Mouse (Mus musculus) G1E (cell line): Measurements from ENCODE around the gene Gpr68. TPM values are rescaled to one million over a fixed set of nuclear protein-coding genes. Genes with fewer than 3 reads are reported as not detected.

Source experiments
- ATAC-seq: 2 replicates; pipeline ENCODE4 v1.8.0; 2016; ENCODE audit warnings: mild to moderate bottlenecking; ENCODE audit not compliant: insufficient number of reproducible peaks, poor library complexity, low FRiP score, severe bottlenecking; ENCODE audit errors: extremely low read depth
- DNase-seq: peaks from one replicate; pipeline ENCODE4 v3.0.0; 2012; ENCODE audit warnings: low spot score
- H3K27me3 ChIP-seq: 2 replicates; pipeline ENCODE4 v1.6.1; 2012; ENCODE audit warnings: mild to moderate bottlenecking, low read length, inconsistent platforms; ENCODE audit not compliant: insufficient read depth
- H3K36me3 ChIP-seq: replicated peaks from 2 replicates; pipeline ENCODE3; 2012; ENCODE audit warnings: mild to moderate bottlenecking, inconsistent platforms
- H3K4me1 ChIP-seq: 2 replicates; pipeline ENCODE4 v1.6.1; 2012; ENCODE audit warnings: low read depth, low read length, inconsistent platforms, mixed read lengths; ENCODE audit not compliant: insufficient read depth
- H3K4me3 ChIP-seq: 2 replicates; pipeline ENCODE4 v1.5.1; 2012; ENCODE audit warnings: low read depth, mild to moderate bottlenecking, inconsistent platforms, low read length, moderate library complexity, mixed read lengths
- H3K9me3 ChIP-seq: replicated peaks from 2 replicates; pipeline ENCODE4 v1.6.1; 2012; ENCODE audit warnings: inconsistent platforms
- CTCF ChIP-seq: IDR thresholded peaks from 2 replicates; pipeline ENCODE4 v1.5.1; 2012; ENCODE audit warnings: low read depth, low read length, inconsistent platforms, mixed read lengths
- GATA1 ChIP-seq: IDR thresholded peaks from 2 replicates; pipeline ENCODE4 v1.6.1; 2012; ENCODE audit warnings: borderline replicate concordance, low read length, inconsistent platforms, mixed read lengths
- GATA2 ChIP-seq: IDR thresholded peaks from 2 replicates; pipeline ENCODE4 v1.6.1; 2012; ENCODE audit warnings: low read depth, low read length, inconsistent platforms, borderline replicate concordance
- POLR2AphosphoS5 ChIP-seq: IDR thresholded peaks from 2 replicates; pipeline ENCODE4 v1.6.1; 2012; ENCODE audit warnings: low read depth, low read length, inconsistent platforms; ENCODE audit not compliant: insufficient replicate concordance
- TAL1 ChIP-seq: conservative IDR thresholded peaks from 2 replicates; pipeline ENCODE4 v1.6.1; 2012; ENCODE audit warnings: low read depth, low read length, inconsistent platforms, mixed read lengths
- polyA plus RNA-seq: library from polyadenylated mRNA; stranded (reverse); fragments of >175 nt; gene quantifications from 2 replicates; pipeline ENCODE4 v1.2.3, GENCODE M21; 2012
- total RNA-seq, 2 experiments: library from RNA; stranded (forward) in 1 of 2; stranded (reverse) in 1 of 2; fragments of 200-1000 nt in 1 of 2; fragments of >200 nt in 1 of 2; fragmentation: Nextera tagmentation in 1 of 2; gene quantifications; 2 replicates each; pipeline ENCODE4 v1.2.3; 2014 to 2017

The Gpr68 gene
- total and polyA plus RNA-seq, 3 experiments, result 0.11 TPM; not detected in 2

DNA sequence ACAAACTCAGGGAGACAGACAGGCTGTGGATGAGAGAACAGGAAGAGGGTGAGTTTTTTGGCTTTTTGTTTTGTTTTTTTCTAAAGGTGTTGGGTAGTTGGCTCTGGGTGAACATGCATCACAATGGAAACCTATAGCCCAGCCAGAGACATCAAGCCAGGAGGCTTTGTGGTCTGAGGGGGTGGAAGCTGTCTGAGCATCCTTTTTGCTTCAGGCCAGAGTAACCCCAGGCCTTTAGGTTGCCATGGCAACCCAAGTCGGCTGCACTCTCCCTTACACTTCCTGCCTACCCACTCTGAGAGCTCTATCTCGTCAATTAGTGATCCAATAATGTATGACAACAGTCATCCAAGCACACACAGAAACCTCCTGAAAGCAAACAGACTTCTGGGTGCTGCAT, 12.5 kb downstream of the Gpr68 start:
- H3K36me3 ChIP-seq, result no peaks in the 10 kb centered on the region
- H3K4me3 ChIP-seq, result no peak overlapping the region
- H3K9me3 ChIP-seq, result no peaks in the 10 kb centered on the region
- H3K4me1 ChIP-seq, result no peaks in the 10 kb centered on the region
- DNase-seq (no peak), ATAC-seq (no peak)
- H3K27me3 ChIP-seq, result peaks cover 42% of the 10 kb centered on the region
- TF ChIP-seq TAL1, result no peak
- TF ChIP-seq CTCF, result no peak
- TF ChIP-seq GATA1, result no peak
- no peak for TF ChIP-seq POLR2AphosphoS5
- TF ChIP-seq GATA2, result no peak

GRCm38 (mm10) chr12:100890548-100890947, 17.4 kb downstream of the Gpr68 start:
- Histone ChIP-seq H3K27me3 (peaks cover 47% of the 10 kb centered on the region), H3K9me3 (no peaks in the 10 kb centered on the region), H3K36me3 (no peaks in the 10 kb centered on the region), H3K4me3 (no peak overlapping the region), H3K4me1 (no peaks in the 10 kb centered on the region)
- no peak for ATAC-seq
- no peak for TF ChIP-seq POLR2AphosphoS5
- no peak for TF ChIP-seq CTCF
- TF ChIP-seq GATA1, result no peak
- no peak for TF ChIP-seq TAL1
- no peak for TF ChIP-seq GATA2
- no peak for DNase-seq

GRCm38 (mm10) chr12:100887801-100888258, 20.2 kb downstream of the Gpr68 start:
- Histone ChIP-seq H3K36me3 (no peaks in the 10 kb centered on the region), H3K27me3 (peaks cover 48% of the 10 kb centered on the region), H3K9me3 (no peaks in the 10 kb centered on the region), H3K4me3 (no peak overlapping the region), H3K4me1 (no peaks in the 10 kb centered on the region)
- no peak for DNase-seq
- ATAC-seq, result no peak
- TF ChIP-seq GATA2, result no peak
- no peak for TF ChIP-seq POLR2AphosphoS5
- TF ChIP-seq CTCF, result no peak
- no peak for TF ChIP-seq TAL1
- TF ChIP-seq GATA1, result no peak

- Histone ChIP-seq H3K9me3 (no peaks in the 10 kb centered on the region), H3K27me3 (peaks cover 54% of the 10 kb centered on the region), H3K4me1 (no peaks in the 10 kb centered on the region), H3K4me3 (no peak overlapping the region), H3K36me3 (no peaks in the 10 kb centered on the region)
- no peak for ATAC-seq
- TF ChIP-seq CTCF (no peak), GATA1 (no peak), GATA2 (no peak), POLR2AphosphoS5 (no peak), TAL1 (no peak)
- DNase-seq, result no peak
Measured at GRCm38 (mm10) chr12:100886877-100887276, 21.1 kb downstream of the Gpr68 start.

DNA sequence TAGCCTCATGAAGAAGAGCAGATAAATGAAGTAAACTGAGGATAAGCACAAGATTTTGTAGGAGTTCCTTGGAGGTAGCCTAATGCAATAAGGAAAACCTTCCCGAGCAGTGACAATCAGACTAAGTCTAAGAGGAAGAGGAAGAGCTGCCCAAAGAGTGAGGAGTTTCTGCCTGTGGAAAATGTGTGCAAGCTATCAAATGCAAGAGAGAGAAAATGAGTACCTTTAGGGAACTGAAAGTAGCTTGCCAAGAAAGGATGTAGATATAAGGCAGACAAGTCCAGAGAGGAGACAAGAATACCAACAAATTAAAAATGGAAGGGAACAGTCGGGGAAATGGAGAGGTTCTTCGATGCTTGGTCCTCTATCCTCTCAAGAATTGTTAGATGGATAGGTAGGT, 22.4 kb downstream of the Gpr68 start:
- Histone ChIP-seq H3K4me3 (no peak overlapping the region), H3K9me3 (no peaks in the 10 kb centered on the region), H3K36me3 (no peaks in the 10 kb centered on the region), H3K4me1 (no peaks in the 10 kb centered on the region), H3K27me3 (peaks cover 55% of the 10 kb centered on the region)
- DNase-seq, result no peak
- TF ChIP-seq GATA2 (no peak), GATA1 (no peak), TAL1 (no peak), CTCF (no peak), POLR2AphosphoS5 (no peak)
- ATAC-seq, result no peak

DNA sequence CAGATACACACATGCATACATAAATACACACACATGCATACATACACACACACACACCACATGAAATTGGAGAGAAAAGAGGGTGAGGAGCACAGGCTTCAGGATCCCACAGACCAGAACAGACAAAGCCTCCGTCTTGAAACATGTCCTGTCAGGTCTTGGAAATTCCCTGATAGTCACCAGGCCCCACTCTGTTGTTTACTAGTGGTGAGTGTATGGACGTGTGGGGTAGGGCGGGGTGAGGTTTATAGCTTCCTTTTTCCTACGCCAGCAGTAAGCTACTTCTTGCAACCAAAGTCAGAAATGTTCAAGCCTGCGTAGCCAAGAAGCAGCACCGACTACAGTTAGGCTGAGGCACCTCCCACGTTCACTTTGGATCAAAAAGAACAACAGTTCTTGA, 24.8 kb downstream of the Gpr68 start:
- TF ChIP-seq TAL1 (no peak), CTCF (no peak), GATA1 (no peak), GATA2 (no peak), POLR2AphosphoS5 (no peak)
- H3K4me1 ChIP-seq, result peaks cover 4% of the 10 kb centered on the region; the same call in 1 of the 2 replicates
- DNase-seq (no peak), ATAC-seq (no peak)
- no peak overlapping the region for H3K4me3 ChIP-seq
- H3K9me3 ChIP-seq, result no peaks in the 10 kb centered on the region
- peaks cover 53% of the 10 kb centered on the region for H3K27me3 ChIP-seq
- no peaks in the 10 kb centered on the region for H3K36me3 ChIP-seq

DNA sequence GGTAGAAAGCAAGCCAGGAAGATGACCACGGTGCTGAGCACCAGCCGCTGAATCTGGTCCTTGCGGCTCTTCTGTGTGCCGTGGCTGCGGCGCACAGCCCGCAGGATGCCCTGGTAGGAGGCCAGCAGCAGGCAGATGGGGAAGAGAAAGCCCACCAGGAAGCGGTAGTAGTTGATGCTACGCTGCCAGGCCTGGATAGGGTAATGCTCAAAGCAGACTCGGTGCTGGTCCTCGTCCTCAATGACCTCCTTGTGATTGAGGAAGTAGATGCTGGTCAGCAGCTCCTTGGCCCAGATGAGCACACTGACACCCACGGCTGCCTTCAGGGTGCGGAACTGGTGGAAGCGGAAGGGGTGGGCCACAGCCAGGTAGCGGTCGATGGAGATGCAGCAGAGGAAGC, 29.4 kb downstream of the Gpr68 start:
- Histone ChIP-seq H3K4me3 (no peak overlapping the region; the same call in 1 of the 2 replicates), H3K9me3 (no peaks in the 10 kb centered on the region), H3K36me3 (no peaks in the 10 kb centered on the region), H3K27me3 (peaks cover 36% of the 10 kb centered on the region), H3K4me1 (peaks cover 4% of the 10 kb centered on the region; the same call in 1 of the 2 replicates)
- no peak for ATAC-seq
- TF ChIP-seq POLR2AphosphoS5, result no peak; the same call in 1 of the 2 replicates
- TF ChIP-seq TAL1, result no peak
- TF ChIP-seq CTCF, result no peak
- no peak for DNase-seq
